Mouse (Mus musculus) C2C12 (cell line): Measurements from ENCODE around the gene Tada2b.

ENCODE experiments used
- CTCF ChIP-seq: IDR thresholded peaks from one replicate; pipeline ENCODE4 v1.5.1; 2011; ENCODE audit not compliant: control insufficient read depth, insufficient read depth, insufficient read length
- FOSL1 ChIP-seq: IDR thresholded peaks from one replicate; pipeline ENCODE4 v1.8.0; 2011; ENCODE audit warnings: mild to moderate bottlenecking, low read length; ENCODE audit not compliant: poor library complexity, insufficient read depth, severe bottlenecking
- MAX ChIP-seq: IDR thresholded peaks from one replicate; pipeline ENCODE4 v1.6.1; 2011; ENCODE audit warnings: mild to moderate bottlenecking, control low read depth
- MYOD1 ChIP-seq: IDR thresholded peaks from one replicate; pipeline ENCODE4 v1.6.1; 2011; ENCODE audit warnings: low read depth; ENCODE audit not compliant: control insufficient read depth, insufficient read length
- MYOG ChIP-seq: IDR thresholded peaks from one replicate; pipeline ENCODE4 v1.6.1; 2011; ENCODE audit not compliant: control insufficient read depth, insufficient read length; ENCODE audit errors: extremely low read depth
- USF1 ChIP-seq: IDR thresholded peaks from one replicate; pipeline ENCODE4 v1.6.1; 2011; ENCODE audit warnings: low read depth, mild to moderate bottlenecking, control low read depth, moderate library complexity

GRCm38 (mm10) chr5:36462810-36463209 is 21.3 kb downstream of the Tada2b start:
- TF ChIP-seq CTCF, result peak; percentile 79
- no peak for TF ChIP-seq USF1
- no peak for TF ChIP-seq MAX
- TF ChIP-seq MYOG, result no peak
- no peak for TF ChIP-seq MYOD1
- TF ChIP-seq FOSL1, result no peak
